Mouse (Mus musculus): ENCODE measurements at regions not wholly inside any gene's neighbourhood (a gene's known extent, or its start where the extent isn't known, plus 50 kb on each side); places are given as distances from the start of the nearest gene placed in this dataset.

- TF ChIP-seq CTCF (IDR thresholded peaks at IDR 0.05; ENCODE audit: control insufficient read depth, insufficient read depth, insufficient read length): no peak
- no peak for TF ChIP-seq USF1 (IDR thresholded peaks at IDR 0.05; ENCODE audit: low read depth)
- TF ChIP-seq FOSL1 (IDR thresholded peaks at IDR 0.05; ENCODE audit: insufficient read depth, low read length, poor library complexity, severe bottlenecking): no peak
- no peak for TF ChIP-seq MYOD1 (IDR thresholded peaks at IDR 0.05; ENCODE audit: control insufficient read depth, insufficient read length, low read depth)
- TF ChIP-seq CEBPB (IDR thresholded peaks at IDR 0.05; ENCODE audit: low read depth): no peak
- no peak for TF ChIP-seq MYOG (IDR thresholded peaks at IDR 0.05; ENCODE audit: control insufficient read depth, extremely low read depth, insufficient read length)
- TF ChIP-seq MAX (IDR thresholded peaks at IDR 0.05): no peak
Observed at GRCm38 (mm10) chr1:89002326-89002725, 67.9 kb upstream of the Sh3bp4 start.

All from C2C12 (cell line).